In the genomic region with DNA sequence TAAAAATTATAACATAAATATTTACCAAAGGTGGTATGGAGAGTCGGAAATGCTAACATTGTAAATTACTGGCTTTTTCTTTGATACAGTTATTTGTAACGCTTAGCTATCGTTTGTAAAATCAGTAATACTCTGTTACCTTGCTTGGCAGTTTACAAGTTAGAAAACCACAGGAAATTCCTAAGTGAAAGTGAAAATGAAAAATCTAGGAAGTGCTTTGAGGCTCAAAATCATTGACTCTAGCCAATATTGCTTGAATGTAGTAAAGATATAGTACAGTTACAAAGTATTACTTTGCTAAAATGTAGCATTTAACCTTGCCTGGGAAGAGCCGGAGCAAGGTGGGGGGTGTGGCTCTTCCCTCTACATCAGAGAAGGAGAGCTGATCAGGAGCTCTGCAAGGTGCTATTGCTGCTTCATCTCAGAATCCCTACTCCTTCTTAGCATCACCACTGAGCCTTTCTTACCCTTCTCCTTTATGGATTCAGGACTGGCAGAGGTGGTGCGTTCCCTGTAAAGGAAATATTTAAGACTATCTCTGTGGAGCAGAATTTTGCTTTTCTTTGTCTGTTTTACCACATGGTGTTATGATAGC, we compare ENCODE assay signal across 19 mouse cellular contexts. TPM values are rescaled to one million over a fixed set of nuclear protein-coding genes. Genes with fewer than 3 reads are reported as not detected.
DNase-seq lines count a peak whose midpoint lies in the region; ATAC-seq lines count a peak whose summit lies in the region.
"Had no signal": no experiment of that assay in that cellular context is flagged by ENCODE, and none has a peak within 500 bp of the region (broad histone marks: within the 10 kb centered on the region; RNA-seq: fewer than 3 reads in every experiment).

No protein-coding gene starts in this region.

- peak; percentile 83 for ATAC-seq in CD4-positive, CD25-positive, alpha-beta regulatory T cell, adult 4 months
- ATAC-seq in common myeloid progenitor, adult 5-6 weeks (replicated peaks; ENCODE audit: low read depth, poor library complexity, severe bottlenecking), result peak; percentile 79
- peak; percentile 73 for ATAC-seq in inflammation-experienced regulatory T-cells, adult 6 months
- peak; percentile 58 for ATAC-seq in megakaryocyte-erythroid progenitor cell, adult 5-6 weeks (replicated peaks; ENCODE audit: low FRiP score, low TSS enrichment, poor library complexity, severe bottlenecking)
- ATAC-seq: forebrain, embryonic 13.5 days; Patski had no signal

- DNase-seq in cerebellum, postnatal 4 days (ENCODE audit: low spot score in 2 of 2), result no peak
- no peak for DNase-seq in layer of hippocampus, postnatal 14 days (ENCODE audit: low spot score in 2 of 2)
- no peak for DNase-seq in frontal cortex, adult 2 months (ENCODE audit: extremely low spot score in 1 of 2, low spot score in 1 of 2)
- DNase-seq: adrenal gland, adult 2 months; adrenal gland, postnatal 25 days; cerebellum, adult 2 months; cerebellum, postnatal 10 days; gastrocnemius, postnatal 10 days; heart, adult 2 months; kidney, adult 11 months had no signal

RNA-seq across cellular contexts. Expression of gene Gpc5, which starts 58.5 kb away (rescaled TPM):
- polyA plus RNA-seq in CD4-positive, CD25-positive, alpha-beta regulatory T cell, adult 4 months (2017; shearing (Covaris generic)), result under 1 TPM in 1 of 2 experiments, not detected in 1; 0.30 TPM
- not detected in 2 replicates for total RNA-seq in common myeloid progenitor, adult 5-6 weeks (2017)
- polyA plus RNA-seq in inflammation-experienced regulatory T-cells, adult 6 months (2017; shearing (Covaris generic)), result not detected
- total RNA-seq in megakaryocyte-erythroid progenitor cell, adult 5-6 weeks (2014; fragmentation: Nextera tagmentation), result not detected in 2 replicates
- total RNA-seq in megakaryocyte-erythroid progenitor cell, adult 5-6 weeks (2017), result 0.15 and 1.3 TPM in 2 replicates
- total RNA-seq in layer of hippocampus, postnatal 14 days (2021), result 10 to 100 TPM; 43.1 to 46.3 TPM
- polyA plus RNA-seq in frontal cortex, adult 2 months (2012; rRNA removed), result 38.9 and 41.0 TPM in 2 replicates
- total RNA-seq: gastrocnemius, postnatal 4 days; heart, adult 2 months; heart, postnatal 25 days; MEL had no signal
- polyA plus RNA-seq: heart, adult 2 months had no signal

Comparison
In these comparisons a context has a peak if more than half of its experiments do, and no peak if none do; other contexts are left out.
1. RNA of gene Gpc5, which starts 58.5 kb away (total RNA-seq): 43.1 to 46.3 TPM in layer of hippocampus, postnatal 14 days; 0.15 to 1.3 TPM in megakaryocyte-erythroid progenitor cell, adult 5-6 weeks and not detected in common myeloid progenitor, adult 5-6 weeks; every median in the first group is over 10 times any median in the second.
2. Peak in every context shown above with its lines, with median percentiles within 50 percentile points of each other: ATAC-seq.